Mouse (Mus musculus) cerebellum, adult 2 months (tissue): ENCODE data around the gene Arhgef38.

Experiments
- CTCF ChIP-seq: fragments of 200-500 bp; IDR thresholded peaks from 2 replicates; pipeline ENCODE4 v1.5.1; 2011; ENCODE audit warnings: low read depth, mild to moderate bottlenecking, control low read depth, low read length, moderate library complexity, borderline replicate concordance; ENCODE audit not compliant: insufficient read depth
- POLR2A ChIP-seq: fragments of 200-500 bp; IDR thresholded peaks from 2 replicates; pipeline ENCODE4 v1.6.1; 2011; ENCODE audit warnings: low read length, control low read depth, borderline replicate concordance; ENCODE audit not compliant: insufficient read depth

DNA sequence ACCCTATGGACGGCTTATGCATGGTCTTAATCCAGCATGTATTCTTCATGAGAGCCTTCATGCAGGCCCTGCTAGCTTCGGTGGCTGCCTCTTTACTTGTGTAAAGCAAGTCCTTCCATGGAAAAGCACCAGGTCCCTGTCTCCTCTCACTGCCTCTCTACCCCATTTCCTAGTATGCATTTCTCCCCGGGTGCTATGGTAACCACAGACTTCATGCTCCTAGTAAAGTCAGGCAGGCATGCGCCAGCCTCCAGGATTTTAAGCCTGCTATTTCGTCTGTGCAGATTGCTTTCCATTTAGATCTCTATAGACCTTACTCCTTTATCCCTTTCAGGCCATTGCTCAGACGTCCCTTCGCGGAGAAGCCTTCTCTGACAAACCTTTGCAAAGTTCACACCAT is 80.1 kb downstream of the Arhgef38 start:
- TF ChIP-seq CTCF, result no peak
- TF ChIP-seq POLR2A, result no peak
